Mouse (Mus musculus) ES-CJ7 (cell line): Measurements from ENCODE around the gene Tiam1.

Experiments
- DNase-seq: peaks from one replicate; pipeline ENCODE4 v3.0.0; 2011; ENCODE audit warnings: low read depth, low spot score

Tiam1 gene

GRCm38 (mm10) chr16:89954114-89954513 is 189.5 kb downstream of the Tiam1 start:
- DNase-seq: no peak

DNA sequence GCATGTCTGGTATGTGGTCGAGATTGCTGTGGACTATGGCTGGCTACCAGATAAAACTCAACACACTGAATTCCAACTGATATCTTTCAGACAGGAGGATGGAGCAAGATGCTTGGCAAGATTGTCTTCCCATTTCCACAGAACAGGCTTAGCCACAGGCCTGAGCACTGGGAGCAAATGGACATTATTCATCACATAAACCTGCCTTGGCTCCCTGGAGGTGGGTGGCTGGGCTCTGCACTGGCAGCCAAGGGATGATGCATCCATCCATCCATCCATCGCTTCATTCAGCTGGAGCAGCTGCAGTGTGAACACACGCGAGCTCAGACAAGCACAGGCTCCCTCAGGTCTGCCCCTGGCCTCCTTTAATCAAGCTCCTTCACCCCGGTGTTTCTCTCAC is 190.7 kb downstream of the Tiam1 start:
- DNase-seq: no peak

DNA sequence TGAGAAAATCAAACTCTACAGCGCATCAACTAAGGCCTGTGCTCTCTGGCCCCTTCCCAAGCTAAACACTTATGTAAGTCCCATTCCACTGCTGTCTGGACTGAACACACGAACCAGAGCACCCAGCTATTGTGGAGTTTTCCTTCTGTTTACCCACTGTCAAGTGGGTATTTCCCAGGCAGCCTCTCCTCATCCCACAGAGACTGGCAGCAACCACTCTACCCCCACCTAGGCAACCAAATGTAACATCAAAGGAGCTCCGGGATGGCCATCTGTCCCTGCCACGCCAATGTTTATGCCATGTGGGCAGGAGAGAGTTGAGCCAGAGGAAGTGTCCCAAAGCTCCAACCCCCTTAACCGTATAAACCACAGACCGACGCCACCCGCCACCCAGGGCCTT is 192.8 kb downstream of the Tiam1 start:
- DNase-seq: no peak

DNA sequence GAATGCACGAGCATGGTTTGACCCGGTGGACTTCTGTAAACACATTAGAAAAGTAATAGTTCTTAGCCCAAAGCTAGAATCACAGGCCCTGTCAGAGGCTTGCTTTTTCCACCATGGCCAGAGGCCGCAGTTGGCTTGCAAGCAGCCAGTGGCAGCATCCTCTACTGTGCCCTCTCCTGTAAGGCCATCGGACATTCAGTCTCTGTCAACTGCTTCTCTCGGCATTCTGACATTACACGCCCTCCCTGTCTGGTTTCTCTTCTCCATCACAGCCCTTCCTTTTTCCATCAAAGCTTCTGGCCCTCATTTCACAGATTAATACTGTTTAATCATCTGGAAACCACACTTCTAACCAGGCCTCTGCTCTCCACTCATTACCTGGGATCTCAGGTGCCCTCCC is 193.3 kb downstream of the Tiam1 start:
- no peak for DNase-seq

DNA sequence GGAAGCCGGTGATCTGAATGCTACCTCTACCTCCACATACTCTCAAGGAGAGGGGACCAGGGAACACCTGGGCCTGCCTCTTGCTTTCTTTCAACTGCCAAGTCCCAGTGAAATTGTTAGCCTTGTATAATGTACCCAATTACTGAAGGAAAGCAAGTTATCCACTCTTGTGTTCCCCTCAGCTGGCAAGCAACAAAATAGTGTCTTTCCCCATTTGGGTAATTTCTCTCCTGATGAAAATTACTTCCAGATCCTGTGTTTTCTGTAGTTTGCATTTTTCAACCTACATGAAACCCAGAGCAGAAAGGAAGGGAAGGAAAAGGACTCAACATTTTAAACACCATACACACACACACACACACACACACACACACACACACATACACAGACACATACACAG is 195.5 kb downstream of the Tiam1 start:
- no peak for DNase-seq

- DNase-seq: no peak
Observed at GRCm38 (mm10) chr16:89946816-89947215, 196.8 kb downstream of the Tiam1 start.

- no peak for DNase-seq
Observed at GRCm38 (mm10) chr16:89944604-89945283, 198.8 kb downstream of the Tiam1 start.

DNA sequence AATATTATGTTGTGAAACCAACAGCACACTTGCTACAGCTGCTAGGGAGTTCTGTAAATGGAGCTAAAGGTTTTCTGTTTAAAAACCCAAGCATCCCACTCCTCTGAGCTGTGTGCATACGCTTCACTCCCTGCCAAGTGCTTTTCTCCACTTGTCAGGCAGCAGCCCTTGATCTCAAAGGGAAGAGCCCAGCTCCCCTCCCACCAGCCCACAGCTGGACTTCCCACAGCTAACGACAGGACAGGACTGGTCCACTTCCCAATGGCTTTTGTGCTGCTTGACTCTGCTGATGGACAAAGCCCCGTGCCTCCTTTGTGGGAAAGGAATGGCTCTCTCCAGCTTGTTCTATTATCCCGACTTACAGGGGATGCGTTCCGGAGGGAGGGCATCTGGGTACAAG is 199.5 kb downstream of the Tiam1 start:
- DNase-seq: no peak

DNA sequence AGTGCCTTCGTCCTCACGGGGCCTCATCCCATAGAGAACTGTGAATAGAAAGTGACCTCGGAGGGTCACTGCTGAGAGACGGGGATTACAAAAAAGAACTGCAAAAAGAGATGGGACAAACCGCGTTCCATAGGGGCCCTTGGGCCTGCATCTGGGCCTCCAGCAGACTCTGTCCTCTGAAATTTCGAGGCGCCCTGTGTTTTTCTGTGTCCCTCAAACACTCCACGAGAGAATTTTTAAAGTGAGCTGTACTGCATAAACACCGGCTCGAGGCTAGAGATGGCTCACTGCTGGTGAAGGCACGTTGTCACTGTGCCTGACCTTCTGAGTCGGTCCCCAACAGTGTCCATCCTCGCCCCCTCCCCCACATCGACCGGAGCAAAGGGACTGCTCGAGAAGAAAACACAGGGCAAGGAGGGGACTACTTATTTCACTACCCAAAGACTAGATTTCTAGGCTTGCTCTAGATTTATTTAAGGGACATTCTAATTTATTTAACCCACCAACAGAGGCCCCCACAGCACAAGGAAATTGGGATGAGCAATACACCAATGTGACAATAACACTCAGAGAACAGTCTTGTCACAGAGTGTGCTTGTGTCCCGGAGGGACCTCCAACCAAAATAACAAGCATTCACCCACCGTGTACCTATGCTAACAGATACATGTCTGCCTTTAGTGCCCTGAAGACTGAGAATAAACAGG is 200.2 kb downstream of the Tiam1 start:
- DNase-seq: no peak

DNA sequence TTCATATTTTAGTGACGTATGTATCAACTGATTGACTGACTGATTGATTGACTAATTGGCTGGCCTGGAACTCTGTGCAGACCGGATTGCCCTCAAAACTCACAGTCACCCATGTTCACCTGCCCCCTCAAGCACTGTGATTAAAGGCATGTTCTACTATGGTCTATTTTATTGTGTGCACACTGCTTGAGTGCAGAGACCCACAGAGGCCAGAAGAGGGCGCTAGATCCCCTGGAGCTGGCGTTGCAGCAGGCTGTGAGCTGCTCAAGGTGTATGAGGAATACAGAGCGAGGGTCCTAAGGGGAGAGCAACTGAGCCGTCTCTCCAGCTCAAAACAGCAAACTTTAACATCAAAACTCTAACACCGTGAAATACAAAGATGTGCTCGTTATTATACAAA is 202.9 kb downstream of the Tiam1 start:
- peak; percentile 60 for DNase-seq

DNA sequence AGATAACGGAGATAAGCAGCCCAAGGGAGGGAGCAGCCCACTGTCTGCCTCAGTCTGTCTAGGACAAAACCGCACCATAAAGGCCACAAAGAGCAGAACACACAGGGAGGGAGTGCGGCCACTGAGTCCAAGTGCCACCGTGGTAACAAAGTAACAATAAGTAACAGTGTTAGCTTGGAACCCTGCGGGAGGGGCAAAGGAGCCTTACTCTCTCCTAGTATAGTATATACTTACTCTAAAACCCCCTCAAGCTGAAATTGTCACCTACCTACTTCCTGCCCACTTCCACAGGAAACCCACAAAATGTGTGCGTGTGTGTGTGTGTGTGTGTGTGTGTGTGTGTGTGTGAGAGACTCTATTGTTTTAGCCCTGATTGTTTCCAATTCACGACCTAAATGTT is 205.3 kb downstream of the Tiam1 start:
- DNase-seq: no peak

DNA sequence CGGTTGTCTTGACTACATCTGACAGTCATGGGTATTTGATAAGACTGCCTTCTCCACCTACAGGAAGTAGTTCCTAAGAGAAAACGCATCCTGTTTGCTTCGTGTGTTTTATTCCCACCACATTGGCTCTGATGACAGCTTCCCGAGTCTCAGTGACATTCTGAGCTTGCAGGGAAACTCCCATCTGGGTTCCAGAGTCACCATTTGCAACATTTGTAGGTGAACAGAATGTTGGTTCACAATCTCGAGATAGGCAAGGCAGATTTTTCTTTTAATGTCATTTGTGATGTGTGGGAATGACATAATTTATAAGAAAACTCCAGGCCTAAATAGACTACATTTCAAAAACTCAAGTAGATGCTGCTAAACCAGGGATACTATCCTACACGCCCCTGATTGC is 207.0 kb downstream of the Tiam1 start:
- DNase-seq: no peak

GRCm38 (mm10) chr16:89935398-89935797 is 208.2 kb downstream of the Tiam1 start:
- no peak for DNase-seq

- no peak for DNase-seq
Observed at GRCm38 (mm10) chr16:89934616-89935015, 209.0 kb downstream of the Tiam1 start.

DNA sequence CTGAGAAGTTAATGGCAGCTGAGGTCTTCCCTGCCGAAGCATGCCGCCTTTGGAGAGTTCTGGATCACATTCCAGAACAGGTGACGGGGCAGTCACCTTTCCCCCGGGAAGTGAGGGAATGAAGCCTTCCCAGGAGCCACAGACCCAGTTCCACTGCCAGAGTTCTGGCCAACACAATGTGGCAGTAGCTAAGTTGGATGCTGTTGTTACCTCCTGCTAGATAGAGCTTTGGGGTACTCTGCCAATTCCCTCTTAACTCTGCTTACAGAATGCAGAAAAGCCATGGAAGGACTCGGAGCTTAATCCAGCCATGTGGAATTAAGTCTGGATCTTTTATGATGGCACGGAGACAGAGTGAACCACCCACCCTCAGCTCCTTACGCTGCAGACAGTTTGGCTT is 209.6 kb downstream of the Tiam1 start:
- DNase-seq: no peak

- DNase-seq: no peak
Observed at GRCm38 (mm10) chr16:89928611-89929010, 215.0 kb downstream of the Tiam1 start.

DNA sequence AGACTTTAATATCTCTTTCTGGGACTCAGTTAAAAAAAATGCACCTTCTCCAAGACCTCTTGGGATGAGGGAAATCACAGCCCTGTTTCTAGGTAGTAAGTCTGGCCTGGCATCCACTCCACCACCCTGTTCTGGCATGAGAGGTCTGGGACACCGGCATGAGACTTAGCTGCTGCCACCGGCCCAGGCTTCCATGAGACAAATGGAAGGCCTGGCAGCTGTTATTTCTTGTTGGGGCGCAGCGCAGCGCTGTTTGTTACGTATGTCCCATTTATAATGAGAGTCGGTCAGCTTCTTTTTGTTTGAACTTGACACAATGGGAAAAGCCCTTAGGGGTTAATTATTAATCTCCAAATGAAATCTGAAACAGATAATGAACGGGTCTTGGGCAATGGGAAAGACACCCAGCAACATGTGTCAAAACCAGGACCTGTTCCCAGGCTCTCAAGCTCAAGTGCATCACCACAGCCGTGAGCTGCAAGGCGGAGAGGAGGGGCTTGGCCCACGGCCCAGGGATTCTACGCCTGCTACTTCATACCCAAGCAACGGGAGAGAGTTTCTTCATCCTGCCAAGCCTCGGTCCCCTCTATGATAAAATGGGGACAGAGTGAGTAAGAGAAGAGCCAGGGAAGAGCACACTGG is 219.2 kb downstream of the Tiam1 start:
- no peak for DNase-seq

- DNase-seq: no peak
Observed at GRCm38 (mm10) chr16:89923311-89923710, 220.3 kb downstream of the Tiam1 start.

DNA sequence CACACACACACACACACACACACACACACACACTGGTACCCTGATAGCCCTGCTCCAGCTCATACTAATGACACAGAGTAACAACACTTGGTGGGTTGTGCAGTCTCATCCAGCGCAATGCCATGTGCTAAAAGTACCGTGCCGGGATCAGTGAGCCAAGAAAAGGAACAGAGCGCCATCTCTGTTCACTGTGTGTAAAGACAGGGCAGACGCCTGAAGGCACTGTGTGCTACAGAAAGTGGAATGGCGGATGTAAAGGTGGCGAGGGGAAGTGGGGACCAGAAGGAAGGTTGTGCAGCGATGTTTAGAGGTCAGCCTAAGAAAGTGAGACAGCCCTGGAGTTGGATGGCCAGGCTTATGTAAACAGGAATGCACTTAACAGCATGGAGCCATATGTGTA is 221.1 kb downstream of the Tiam1 start:
- DNase-seq: peak; percentile 70

DNA sequence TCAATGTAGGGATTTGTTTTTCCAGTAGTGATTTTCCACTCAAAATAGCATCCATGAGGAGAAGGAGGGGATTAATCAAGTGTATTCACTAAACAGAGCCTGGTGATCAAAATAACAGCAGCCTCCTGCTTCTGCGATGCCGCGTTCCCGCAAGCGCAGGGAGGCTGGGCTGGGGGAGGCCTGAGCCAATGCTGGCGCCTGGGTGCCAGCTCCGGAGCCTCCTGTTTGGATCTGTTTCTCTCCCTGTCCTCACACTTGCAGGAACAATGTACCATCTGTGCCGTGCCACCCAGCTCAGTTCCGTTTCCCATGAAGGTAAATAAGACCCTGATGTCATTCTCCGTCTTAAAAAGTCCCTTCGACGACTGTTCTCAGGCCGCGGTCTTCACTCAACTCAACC is 222.2 kb downstream of the Tiam1 start:
- no peak for DNase-seq

DNA sequence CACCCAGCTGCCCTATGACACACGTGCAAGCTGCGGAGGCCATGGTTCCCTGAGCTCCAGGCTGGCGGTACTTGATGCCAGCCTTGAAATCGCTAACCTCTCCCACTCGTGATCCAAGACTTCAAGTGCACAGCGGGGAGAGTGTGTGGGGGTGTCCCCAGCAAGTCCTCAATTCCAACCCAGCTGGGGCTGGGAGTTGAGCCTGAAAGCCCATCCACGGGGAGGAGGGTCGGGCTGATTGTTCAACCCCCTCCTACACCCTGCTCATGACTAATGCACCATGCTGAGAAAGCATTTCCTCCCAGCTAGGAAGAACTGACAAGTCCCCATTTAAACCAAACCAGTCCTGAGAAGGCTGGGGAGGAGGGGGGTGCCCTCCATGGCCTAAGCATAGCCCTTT is 223.2 kb downstream of the Tiam1 start:
- no peak for DNase-seq

DNA sequence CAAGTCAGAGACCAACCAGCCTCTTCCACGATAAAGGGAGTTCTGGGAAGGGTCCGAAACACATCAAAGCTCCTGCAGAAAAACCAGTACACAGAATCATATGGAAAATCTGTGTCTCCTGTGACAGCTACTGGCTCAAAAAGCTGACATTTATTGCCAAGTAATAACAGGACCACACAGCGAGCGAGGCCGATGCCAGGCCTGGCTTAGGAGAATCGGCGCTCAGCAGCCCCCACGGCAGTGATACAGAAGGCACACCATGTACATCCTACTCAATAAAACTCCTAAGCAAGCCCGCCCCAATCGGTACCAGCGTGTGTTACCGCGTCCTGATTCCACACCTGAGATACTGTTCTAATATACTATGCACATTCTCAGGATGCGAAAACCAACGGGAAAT is 226.2 kb downstream of the Tiam1 start:
- DNase-seq: no peak

- DNase-seq: no peak
Observed at GRCm38 (mm10) chr16:89914946-89915345, 228.6 kb downstream of the Tiam1 start.
